Mouse (Mus musculus) forebrain, embryonic 15.5 days (tissue): ENCODE measurements around the gene Eed. TPM values are rescaled to one million over a fixed set of nuclear protein-coding genes. Genes with fewer than 3 reads are reported as not detected.

Experiments used
- ATAC-seq: fragments of 200-750 bp; cut with Nextera tagmentation; replicated peaks from 2 replicates; pipeline ENCODE4 v1.8.0; 2017; ENCODE audit warnings: mild to moderate bottlenecking, moderate TSS enrichment, moderate library complexity
- H3K27ac ChIP-seq: fragments of 300-500 bp; sonication (generic); replicated peaks from 2 replicates; pipeline ENCODE4 v1.5.1; 2015; ENCODE audit warnings: mild to moderate bottlenecking, inconsistent platforms
- H3K27me3 ChIP-seq: fragments of 300-500 bp; sonication (generic); 2 replicates; pipeline ENCODE4 v1.6.1; 2015; ENCODE audit warnings: inconsistent platforms
- H3K36me3 ChIP-seq: fragments of 300-500 bp; sonication (generic); 2 replicates; pipeline ENCODE4 v1.6.1; 2015; ENCODE audit warnings: mild to moderate bottlenecking, inconsistent platforms
- H3K4me1 ChIP-seq: fragments of 300-500 bp; sonication (generic); 2 replicates; pipeline ENCODE4 v1.6.1; 2015; ENCODE audit warnings: inconsistent platforms
- H3K4me2 ChIP-seq: fragments of 300-500 bp; sonication (generic); replicated peaks from 2 replicates; pipeline ENCODE4 v1.6.1; 2015; ENCODE audit warnings: mild to moderate bottlenecking, inconsistent platforms
- H3K4me3 ChIP-seq: fragments of 300-500 bp; sonication (generic); 2 replicates; pipeline ENCODE4 v1.5.1; 2015; ENCODE audit warnings: mild to moderate bottlenecking, inconsistent platforms
- H3K9ac ChIP-seq: fragments of 300-500 bp; sonication (generic); replicated peaks from 2 replicates; pipeline ENCODE4 v1.6.1; 2015; ENCODE audit warnings: mild to moderate bottlenecking, inconsistent platforms
- H3K9me3 ChIP-seq: fragments of 300-500 bp; sonication (generic); 2 replicates; pipeline ENCODE4 v1.6.1; 2016; ENCODE audit warnings: inconsistent platforms
- WGBS: fragments of 180-500 bp; shearing (Covaris S2); methylation state at CpG from one replicate; pipeline ENCODE4 v1.1.7; 2015; ENCODE audit warnings: mixed read lengths; 5-methylcytosine and 5-hydroxymethylcytosine counted together
- polyA plus RNA-seq: library from polyadenylated mRNA; unstranded; fragments of >200 nt; fragmentation: Nextera tagmentation; extraction: Ambion mirVana; gene quantifications from 2 replicates; pipeline ENCODE4 v1.2.1, GENCODE M21; 2015

The Eed gene
- polyA plus RNA-seq, 1 experiment from 2014 or later: 41.5 TPM

- Histone ChIP-seq H3K36me3 (peaks cover 14% of the 10 kb centered on the region), H3K27ac (peak overlapping the region; percentile 100)
These were observed 1.2 kb downstream of the Eed start for GRCm38 (mm10) chr7:89979432-89980130.

DNA sequence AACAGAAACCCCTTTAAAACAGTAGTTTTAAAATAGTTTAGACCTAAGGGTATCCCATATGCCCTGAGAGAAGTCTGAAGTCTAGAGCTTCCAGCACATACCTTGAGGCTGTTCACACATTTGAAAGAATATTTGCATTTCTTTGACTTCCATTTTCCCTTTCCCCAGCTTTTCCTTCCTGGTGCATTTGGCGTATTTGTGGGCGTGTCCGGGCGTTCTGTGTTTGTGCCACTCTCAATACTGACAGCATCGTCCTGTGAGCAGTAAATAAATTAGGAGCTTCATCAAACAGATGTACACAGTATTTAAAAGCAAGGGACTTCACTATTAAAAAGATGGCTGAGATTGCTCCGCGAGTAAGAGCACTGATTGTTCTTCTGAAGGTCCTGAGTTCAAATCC is 4.0 kb downstream of the Eed start:
- Histone ChIP-seq H3K27me3 (no peaks in the 10 kb centered on the region), H3K9me3 (no peaks in the 10 kb centered on the region), H3K27ac (no peak overlapping the region), H3K36me3 (peaks cover 34% of the 10 kb centered on the region), H3K9ac (no peak overlapping the region), H3K4me2 (no peak overlapping the region), H3K4me3 (no peak overlapping the region), H3K4me1 (peaks cover 20% of the 10 kb centered on the region)
- ATAC-seq: no peak
- WGBS: 94% methylated on average over 7 of the region's 7 CpGs

More at GRCm38 (mm10) chr7:89979432-89980130, 1.2 kb downstream of the Eed start:
- no peaks in the 10 kb centered on the region for H3K9me3 ChIP-seq
- peaks cover 24% of the 10 kb centered on the region for H3K4me1 ChIP-seq
- H3K4me2 ChIP-seq: peak overlapping the region; percentile 71
- H3K27me3 ChIP-seq: no peaks in the 10 kb centered on the region
- WGBS: 2% methylated on average over 23 of the region's 23 CpGs
- 0 out of 2 replicates have a peak, but pooled peaks have one; percentile 0 for ATAC-seq
- H3K9ac ChIP-seq: peak overlapping the region; percentile 95
- H3K4me3 ChIP-seq: peak overlapping the region; percentile 95

DNA sequence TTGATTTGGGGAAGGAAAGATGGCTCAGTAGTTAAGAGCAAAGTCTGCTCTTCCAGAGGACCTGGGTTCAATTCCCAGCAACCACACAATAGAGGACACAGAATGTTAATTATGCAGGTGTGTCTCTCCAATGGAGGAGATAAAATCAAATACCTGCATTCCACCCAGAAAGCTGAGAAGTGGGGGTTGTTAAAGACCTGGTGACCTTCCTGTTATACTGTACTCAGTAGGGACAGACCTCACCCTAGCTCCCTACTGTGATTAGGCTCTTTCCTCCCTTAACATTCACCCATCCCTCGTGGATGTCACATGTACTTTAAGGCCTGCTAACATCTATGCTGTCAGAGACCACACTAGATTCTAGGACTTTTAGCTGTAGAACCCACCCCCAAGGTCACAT is 5.2 kb downstream of the Eed start:
- H3K36me3 ChIP-seq: peaks cover 40% of the 10 kb centered on the region
- no peaks in the 10 kb centered on the region for H3K27me3 ChIP-seq
- no peaks in the 10 kb centered on the region for H3K9me3 ChIP-seq
- WGBS: 93% methylated on average over 1 of the region's 1 CpGs
- no peak overlapping the region for H3K4me2 ChIP-seq
- no peak overlapping the region for H3K9ac ChIP-seq
- no peak overlapping the region for H3K27ac ChIP-seq
- H3K4me1 ChIP-seq: peaks cover 16% of the 10 kb centered on the region
- no peak for ATAC-seq
- H3K4me3 ChIP-seq: no peak overlapping the region

- no peak for ATAC-seq
- H3K4me1 ChIP-seq: no peaks in the 10 kb centered on the region
- no peak overlapping the region for H3K4me3 ChIP-seq
- no peaks in the 10 kb centered on the region for H3K9me3 ChIP-seq
- H3K36me3 ChIP-seq: peaks cover 46% of the 10 kb centered on the region
- H3K27ac ChIP-seq: no peak overlapping the region
- no peaks in the 10 kb centered on the region for H3K27me3 ChIP-seq
- H3K9ac ChIP-seq: no peak overlapping the region
- 89% methylated on average over 2 of the region's 2 CpGs for WGBS
- H3K4me2 ChIP-seq: no peak overlapping the region
These were observed 13.5 kb downstream of the Eed start for GRCm38 (mm10) chr7:89967235-89967634.

GRCm38 (mm10) chr7:89966771-89967170 is 14.0 kb downstream of the Eed start:
- no peak overlapping the region for H3K9ac ChIP-seq
- no peaks in the 10 kb centered on the region for H3K9me3 ChIP-seq
- H3K36me3 ChIP-seq: peaks cover 43% of the 10 kb centered on the region
- no peak for ATAC-seq
- no peak overlapping the region for H3K4me2 ChIP-seq
- 91% methylated on average over 1 of the region's 1 CpGs for WGBS
- no peaks in the 10 kb centered on the region for H3K4me1 ChIP-seq
- no peak overlapping the region for H3K27ac ChIP-seq
- H3K27me3 ChIP-seq: no peaks in the 10 kb centered on the region
- no peak overlapping the region for H3K4me3 ChIP-seq

- Histone ChIP-seq H3K9me3 (no peaks in the 10 kb centered on the region), H3K4me2 (no peak overlapping the region), H3K27ac (no peak overlapping the region), H3K4me1 (no peaks in the 10 kb centered on the region), H3K4me3 (no peak overlapping the region), H3K9ac (no peak overlapping the region), H3K36me3 (peaks cover 46% of the 10 kb centered on the region), H3K27me3 (no peaks in the 10 kb centered on the region)
- ATAC-seq: no peak
These were observed 17.6 kb downstream of the Eed start for GRCm38 (mm10) chr7:89963135-89963534.

- Histone ChIP-seq H3K27me3 (no peaks in the 10 kb centered on the region), H3K4me3 (no peak overlapping the region), H3K9me3 (no peaks in the 10 kb centered on the region), H3K27ac (no peak overlapping the region), H3K4me2 (no peak overlapping the region), H3K36me3 (peaks cover 36% of the 10 kb centered on the region), H3K9ac (no peak overlapping the region), H3K4me1 (no peaks in the 10 kb centered on the region)
- ATAC-seq: no peak
- WGBS: 38% methylated on average over 5 of the region's 5 CpGs
These were observed 23.5 kb downstream of the Eed start for GRCm38 (mm10) chr7:89957300-89957699.

DNA sequence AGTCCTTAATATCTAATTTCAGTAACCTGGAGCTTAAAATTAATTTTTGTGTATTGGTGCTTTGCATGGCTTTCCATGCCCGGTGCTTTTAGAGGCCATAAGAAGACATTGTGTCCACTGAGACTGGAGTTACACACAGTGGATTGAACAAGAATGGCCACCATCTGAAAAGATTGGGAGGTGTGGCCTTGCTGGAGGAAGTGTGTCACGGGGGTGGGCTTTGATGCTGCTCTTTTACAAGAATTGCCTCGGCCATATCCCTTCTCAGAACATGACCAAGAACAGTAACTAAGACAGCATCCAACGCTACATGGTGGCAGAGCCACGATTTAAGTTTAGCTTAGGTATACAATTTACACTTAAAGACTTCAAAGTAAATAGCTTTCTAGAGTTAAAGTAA is 26.5 kb downstream of the Eed start:
- no peak for ATAC-seq
- no peaks in the 10 kb centered on the region for H3K9me3 ChIP-seq
- peaks cover 16% of the 10 kb centered on the region for H3K36me3 ChIP-seq
- H3K27me3 ChIP-seq: no peaks in the 10 kb centered on the region
- no peak overlapping the region for H3K9ac ChIP-seq
- H3K4me2 ChIP-seq: no peak overlapping the region
- H3K4me1 ChIP-seq: no peaks in the 10 kb centered on the region
- WGBS: 88% methylated on average over 5 of the region's 5 CpGs
- no peak overlapping the region for H3K4me3 ChIP-seq
- no peak overlapping the region for H3K27ac ChIP-seq

GRCm38 (mm10) chr7:89949403-89949802 is 31.4 kb downstream of the Eed start:
- no peaks in the 10 kb centered on the region for H3K27me3 ChIP-seq
- no peak overlapping the region for H3K27ac ChIP-seq
- no peak overlapping the region for H3K9ac ChIP-seq
- no peaks in the 10 kb centered on the region for H3K9me3 ChIP-seq
- no peaks in the 10 kb centered on the region for H3K4me1 ChIP-seq
- WGBS: 83% methylated on average over 4 of the region's 4 CpGs
- no peak overlapping the region for H3K4me3 ChIP-seq
- H3K36me3 ChIP-seq: 0 out of 2 replicates have a peak, but pooled peaks cover 4% of the 10 kb centered on the region
- ATAC-seq: no peak
- H3K4me2 ChIP-seq: no peak overlapping the region

GRCm38 (mm10) chr7:89948026-89948425 is 32.8 kb downstream of the Eed start:
- no peak overlapping the region for H3K4me3 ChIP-seq
- no peaks in the 10 kb centered on the region for H3K9me3 ChIP-seq
- H3K36me3 ChIP-seq: no peaks in the 10 kb centered on the region
- 73% methylated on average over 7 of the region's 7 CpGs for WGBS
- no peak for ATAC-seq
- H3K4me1 ChIP-seq: no peaks in the 10 kb centered on the region
- H3K27me3 ChIP-seq: no peaks in the 10 kb centered on the region
- H3K9ac ChIP-seq: no peak overlapping the region
- no peak overlapping the region for H3K4me2 ChIP-seq
- no peak overlapping the region for H3K27ac ChIP-seq

DNA sequence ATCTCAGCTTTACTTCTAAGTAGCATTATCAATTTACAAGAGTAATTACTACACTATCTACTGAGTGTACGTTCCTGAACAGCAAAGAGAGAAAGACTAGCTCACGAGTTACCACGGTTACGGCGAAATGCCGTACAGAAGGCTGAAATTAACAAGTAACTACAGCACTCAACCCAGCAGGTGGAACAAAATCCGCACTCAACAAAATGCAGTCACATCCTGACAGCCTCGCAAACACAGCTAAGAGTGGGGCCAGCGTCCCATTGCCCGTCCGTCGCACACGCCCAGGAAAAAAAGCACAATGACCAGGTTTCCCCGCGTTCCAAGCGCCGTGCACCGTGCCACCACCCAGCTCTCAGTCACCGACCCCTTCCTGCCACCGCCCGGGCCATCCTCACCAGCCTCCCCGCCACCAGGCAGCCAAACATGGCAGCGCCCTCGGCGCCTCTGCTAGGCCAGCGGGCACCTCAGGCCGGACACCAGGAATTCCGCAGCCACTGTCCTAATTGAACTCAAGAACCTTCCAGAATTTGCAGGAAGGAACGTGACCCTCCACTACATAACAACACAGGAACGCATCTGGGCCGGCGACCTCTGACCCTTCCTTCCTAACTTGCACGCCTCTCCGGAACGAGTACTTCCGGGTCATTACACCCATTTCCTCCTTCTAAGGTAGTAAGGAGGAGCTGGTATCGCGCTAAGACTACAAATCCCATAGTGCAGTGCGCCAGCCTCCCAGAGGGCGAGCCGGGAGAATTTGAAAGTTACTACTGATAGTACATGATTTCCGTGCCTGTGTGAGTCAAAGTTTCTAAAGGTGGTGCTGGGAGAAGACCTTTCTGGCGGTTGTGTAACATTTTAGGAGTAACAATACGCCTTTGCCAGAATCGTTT is 40.0 kb downstream of the Eed start, which contains the start of gene Hikeshi:
Hikeshi (minus strand) TSS at position 634 of the 893 bp plus-strand sequence.
- Histone ChIP-seq H3K9ac (peak within 1 kb of the TSS; percentile 76), H3K27me3 (no peaks in the 10 kb centered on the region), H3K4me1 (peaks cover 12% of the 10 kb centered on the region), H3K27ac (peak within 1 kb of the TSS; percentile 83), H3K36me3 (no peaks in the 10 kb centered on the region), H3K4me2 (peak within 1 kb of the TSS; percentile 54), H3K4me3 (peak within 1 kb of the TSS; percentile 76), H3K9me3 (no peaks in the 10 kb centered on the region)
- peak; percentile 99 for ATAC-seq
- under 1% methylated on average over 45 of the region's 45 CpGs for WGBS
